Mouse (Mus musculus): ENCODE data around the gene Cog4.

DNA sequence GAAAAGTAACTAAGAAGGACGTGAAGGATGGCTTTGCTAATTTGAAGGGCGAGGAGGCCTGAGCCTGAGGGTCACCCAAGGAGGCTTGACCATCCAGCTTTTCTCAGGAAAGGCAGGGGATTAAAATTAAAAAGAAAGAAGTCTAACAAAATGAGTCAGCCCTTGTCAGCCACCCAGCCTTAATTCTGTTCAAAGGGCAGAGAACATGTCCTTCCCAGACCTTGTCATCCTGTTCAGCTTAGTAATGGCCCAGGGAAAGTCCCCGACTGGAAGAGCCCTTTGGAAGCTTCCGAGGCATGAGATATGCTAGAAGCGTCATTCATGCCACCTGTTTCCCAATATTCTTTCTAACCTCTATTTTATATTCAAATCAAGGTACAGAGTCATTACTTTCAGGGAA lies 43.4 kb upstream of the Cog4 start:
- TF ChIP-seq GATA1 (IDR thresholded peaks at IDR 0.05; ENCODE audit: borderline replicate concordance, low read length) (no peak), FLI1 (IDR thresholded peaks at IDR 0.05; ENCODE audit: low read length) (no peak)

Data from megakaryocyte, embryonic 14.5 days (primary cell).